Mouse (Mus musculus): Measurements from ENCODE around the gene Irf2. TPM values are rescaled to one million over a fixed set of nuclear protein-coding genes. Genes with fewer than 3 reads are reported as not detected.
A peak's percentile ranks its signal among the peaks of the same experiment; 100 is the strongest.

Irf2 gene
- polyA plus RNA-seq, 1 experiment from 2014 or later = 11.0 TPM

GRCm38 (mm10) chr8:46883232-46884000 is 143.9 kb downstream of the Irf2 start:
- H3K27ac ChIP-seq = no peak overlapping the region
- no peaks in the 10 kb centered on the region for H3K9me3 ChIP-seq (ENCODE audit: control insufficient read depth, low read length)
- H3K9ac ChIP-seq = no peak overlapping the region
- no peaks in the 10 kb centered on the region for H3K4me1 ChIP-seq (replicated peaks; ENCODE audit: control insufficient read depth, insufficient read depth, low read length)
- no peak overlapping the region for H3K4me3 ChIP-seq (replicated peaks; ENCODE audit: low read length)
- H3K4me2 ChIP-seq (replicated peaks) = no peak overlapping the region
- DNase-seq (ENCODE audit: low spot score) = no peak
- no peaks in the 10 kb centered on the region for H3K36me3 ChIP-seq (replicated peaks; ENCODE audit: control insufficient read depth, insufficient read depth)
- no peak for ATAC-seq (ENCODE audit: low FRiP score)
- 90% methylated on average over 9 of the region's 9 CpGs for WGBS
- no peaks in the 10 kb centered on the region for H3K27me3 ChIP-seq (ENCODE audit: control insufficient read depth, insufficient read depth, low read length)

- H3K4me2 ChIP-seq (replicated peaks) = no peak overlapping the region
- H3K36me3 ChIP-seq (replicated peaks; ENCODE audit: control insufficient read depth, insufficient read depth) = no peaks in the 10 kb centered on the region
- WGBS = 96% methylated on average over 2 of the region's 2 CpGs
- H3K27ac ChIP-seq = no peak overlapping the region
- no peaks in the 10 kb centered on the region for H3K4me1 ChIP-seq (replicated peaks; ENCODE audit: control insufficient read depth, insufficient read depth, low read length)
- H3K9me3 ChIP-seq (ENCODE audit: control insufficient read depth, low read length) = no peaks in the 10 kb centered on the region
- no peaks in the 10 kb centered on the region for H3K27me3 ChIP-seq (ENCODE audit: control insufficient read depth, insufficient read depth, low read length)
- ATAC-seq (ENCODE audit: low FRiP score) = no peak
- no peak for DNase-seq (ENCODE audit: low spot score)
- H3K9ac ChIP-seq = no peak overlapping the region
- H3K4me3 ChIP-seq (replicated peaks; ENCODE audit: low read length) = no peak overlapping the region
Measured at GRCm38 (mm10) chr8:46885786-46886185, 146.3 kb downstream of the Irf2 start.

GRCm38 (mm10) chr8:46886216-46886615 is 146.7 kb downstream of the Irf2 start:
- ATAC-seq (ENCODE audit: low FRiP score) = no peak
- Histone ChIP-seq H3K4me1 (replicated peaks; ENCODE audit: control insufficient read depth, insufficient read depth, low read length) (no peaks in the 10 kb centered on the region), H3K4me2 (replicated peaks) (no peak overlapping the region), H3K4me3 (replicated peaks; ENCODE audit: low read length) (no peak overlapping the region), H3K9me3 (ENCODE audit: control insufficient read depth, low read length) (no peaks in the 10 kb centered on the region), H3K9ac (no peak overlapping the region), H3K27ac (no peak overlapping the region), H3K36me3 (replicated peaks; ENCODE audit: control insufficient read depth, insufficient read depth) (no peaks in the 10 kb centered on the region), H3K27me3 (ENCODE audit: control insufficient read depth, insufficient read depth, low read length) (no peaks in the 10 kb centered on the region)
- WGBS = 100% methylated on average over 1 of the region's 1 CpGs
- no peak for DNase-seq (ENCODE audit: low spot score)

GRCm38 (mm10) chr8:46887396-46887795 is 147.9 kb downstream of the Irf2 start:
- Histone ChIP-seq H3K9me3 (ENCODE audit: control insufficient read depth, low read length) (no peaks in the 10 kb centered on the region), H3K36me3 (replicated peaks; ENCODE audit: control insufficient read depth, insufficient read depth) (no peaks in the 10 kb centered on the region), H3K27ac (no peak overlapping the region), H3K4me2 (replicated peaks) (no peak overlapping the region), H3K27me3 (ENCODE audit: control insufficient read depth, insufficient read depth, low read length) (no peaks in the 10 kb centered on the region), H3K4me1 (replicated peaks; ENCODE audit: control insufficient read depth, insufficient read depth, low read length) (no peaks in the 10 kb centered on the region), H3K4me3 (replicated peaks; ENCODE audit: low read length) (no peak overlapping the region), H3K9ac (no peak overlapping the region)
- no peak for DNase-seq (ENCODE audit: low spot score)
- WGBS = 71% methylated on average over 5 of the region's 6 CpGs
- no peak for ATAC-seq (ENCODE audit: low FRiP score)

- Histone ChIP-seq H3K4me3 (replicated peaks; ENCODE audit: low read length) (no peak overlapping the region), H3K4me1 (replicated peaks; ENCODE audit: control insufficient read depth, insufficient read depth, low read length) (no peaks in the 10 kb centered on the region), H3K9ac (no peak overlapping the region), H3K36me3 (replicated peaks; ENCODE audit: control insufficient read depth, insufficient read depth) (no peaks in the 10 kb centered on the region), H3K4me2 (replicated peaks) (no peak overlapping the region), H3K27ac (peak overlapping the region; percentile 34), H3K27me3 (ENCODE audit: control insufficient read depth, insufficient read depth, low read length) (no peaks in the 10 kb centered on the region), H3K9me3 (ENCODE audit: control insufficient read depth, low read length) (no peaks in the 10 kb centered on the region)
- DNase-seq (ENCODE audit: low spot score) (no peak), ATAC-seq (ENCODE audit: low FRiP score) (no peak)
- WGBS = 61% methylated on average over 4 of the region's 4 CpGs
Measured at GRCm38 (mm10) chr8:46888575-46888974, 149.0 kb downstream of the Irf2 start.

GRCm38 (mm10) chr8:46890241-46890640 is 150.7 kb downstream of the Irf2 start:
- H3K4me3 ChIP-seq (replicated peaks; ENCODE audit: low read length) = no peak overlapping the region
- ATAC-seq (ENCODE audit: low FRiP score) = no peak
- no peaks in the 10 kb centered on the region for H3K27me3 ChIP-seq (ENCODE audit: control insufficient read depth, insufficient read depth, low read length)
- no peaks in the 10 kb centered on the region for H3K4me1 ChIP-seq (replicated peaks; ENCODE audit: control insufficient read depth, insufficient read depth, low read length)
- 88% methylated on average over 4 of the region's 4 CpGs for WGBS
- no peaks in the 10 kb centered on the region for H3K36me3 ChIP-seq (replicated peaks; ENCODE audit: control insufficient read depth, insufficient read depth)
- DNase-seq (ENCODE audit: low spot score) = no peak
- H3K9ac ChIP-seq = no peak overlapping the region
- H3K9me3 ChIP-seq (ENCODE audit: control insufficient read depth, low read length) = no peaks in the 10 kb centered on the region
- H3K4me2 ChIP-seq (replicated peaks) = no peak overlapping the region
- H3K27ac ChIP-seq = no peak overlapping the region

GRCm38 (mm10) chr8:46892511-46893273 is 153.2 kb downstream of the Irf2 start:
- no peak overlapping the region for H3K4me3 ChIP-seq (replicated peaks; ENCODE audit: low read length)
- no peak overlapping the region for H3K9ac ChIP-seq
- H3K4me1 ChIP-seq (replicated peaks; ENCODE audit: control insufficient read depth, insufficient read depth, low read length) = no peaks in the 10 kb centered on the region
- DNase-seq (ENCODE audit: low spot score) = peak; percentile 74
- H3K27ac ChIP-seq = no peak overlapping the region
- 70% methylated on average over 22 of the region's 22 CpGs for WGBS
- no peaks in the 10 kb centered on the region for H3K36me3 ChIP-seq (replicated peaks; ENCODE audit: control insufficient read depth, insufficient read depth)
- H3K27me3 ChIP-seq (ENCODE audit: control insufficient read depth, insufficient read depth, low read length) = no peaks in the 10 kb centered on the region
- no peaks in the 10 kb centered on the region for H3K9me3 ChIP-seq (ENCODE audit: control insufficient read depth, low read length)
- peak overlapping the region; percentile 17; the same call in 1 of the 2 replicates for H3K4me2 ChIP-seq (replicated peaks)
- no peak for ATAC-seq (ENCODE audit: low FRiP score)

- Histone ChIP-seq H3K9ac (no peak overlapping the region), H3K27me3 (ENCODE audit: control insufficient read depth, insufficient read depth, low read length) (no peaks in the 10 kb centered on the region), H3K27ac (no peak overlapping the region), H3K4me1 (replicated peaks; ENCODE audit: control insufficient read depth, insufficient read depth, low read length) (no peaks in the 10 kb centered on the region), H3K4me2 (replicated peaks) (no peak overlapping the region), H3K36me3 (replicated peaks; ENCODE audit: control insufficient read depth, insufficient read depth) (no peaks in the 10 kb centered on the region), H3K4me3 (replicated peaks; ENCODE audit: low read length) (no peak overlapping the region), H3K9me3 (ENCODE audit: control insufficient read depth, low read length) (no peaks in the 10 kb centered on the region)
- ATAC-seq (ENCODE audit: low FRiP score) = no peak
- no peak for DNase-seq (ENCODE audit: low spot score)
- 93% methylated on average over 2 of the region's 2 CpGs for WGBS
Measured at GRCm38 (mm10) chr8:46894385-46894784, 154.9 kb downstream of the Irf2 start.

GRCm38 (mm10) chr8:46896005-46896404 is 156.5 kb downstream of the Irf2 start:
- Histone ChIP-seq H3K9ac (no peak overlapping the region), H3K27me3 (ENCODE audit: control insufficient read depth, insufficient read depth, low read length) (no peaks in the 10 kb centered on the region), H3K4me2 (replicated peaks) (no peak overlapping the region), H3K4me1 (replicated peaks; ENCODE audit: control insufficient read depth, insufficient read depth, low read length) (no peaks in the 10 kb centered on the region), H3K36me3 (replicated peaks; ENCODE audit: control insufficient read depth, insufficient read depth) (no peaks in the 10 kb centered on the region), H3K27ac (no peak overlapping the region), H3K4me3 (replicated peaks; ENCODE audit: low read length) (no peak overlapping the region), H3K9me3 (ENCODE audit: control insufficient read depth, low read length) (no peaks in the 10 kb centered on the region)
- no peak for DNase-seq (ENCODE audit: low spot score)
- ATAC-seq (ENCODE audit: low FRiP score) = no peak
- 94% methylated on average over 5 of the region's 5 CpGs for WGBS
